Mouse (Mus musculus): ENCODE data around the gene Gipr.
A peak's percentile ranks its signal among the peaks of the same experiment; 100 is the strongest.

DNA sequence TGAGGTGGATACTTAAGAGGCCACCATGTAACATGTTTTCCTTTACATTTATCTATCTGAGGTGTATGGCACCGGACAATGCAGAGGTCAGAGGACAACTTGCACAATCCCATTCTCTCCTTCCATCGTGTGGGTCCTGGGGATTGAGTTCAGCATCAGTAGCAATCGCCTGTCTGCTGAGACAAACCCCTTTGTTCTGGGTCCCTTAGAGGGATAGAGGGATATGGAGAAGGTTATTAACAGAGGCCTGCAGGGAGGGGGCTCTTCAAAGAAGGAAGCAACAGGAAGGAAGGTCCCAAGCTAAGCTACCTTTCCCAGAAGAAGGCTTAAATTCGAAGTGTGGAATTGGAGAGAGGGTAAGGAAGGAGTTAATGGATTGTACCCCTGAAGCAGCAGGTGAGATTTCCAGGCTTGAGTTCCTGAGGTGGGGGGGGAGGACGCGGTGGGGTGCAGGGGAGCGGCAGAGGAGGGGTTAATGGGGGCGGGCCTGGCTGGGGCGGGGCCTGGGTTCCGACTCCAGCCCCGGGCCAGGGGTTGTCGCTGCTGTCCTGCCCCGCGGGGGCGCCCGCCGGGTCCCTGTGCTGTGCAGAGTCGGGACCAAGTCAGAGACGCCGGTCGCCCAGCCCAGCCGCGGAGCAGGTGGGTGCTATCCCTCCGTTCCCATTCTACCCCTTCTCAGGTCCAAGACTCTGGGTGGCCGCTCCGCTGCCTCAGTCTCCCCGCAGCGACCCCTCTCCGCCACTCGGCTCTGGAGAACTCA, 46.2 kb upstream of the Gipr start, which contains the start of gene Gpr4:
- 0 out of 2 replicates have a peak, but pooled peaks have one; percentile 12 for TF ChIP-seq CTCF (IDR thresholded peaks at IDR 0.05; ENCODE audit: low read depth, low read length)
- TF ChIP-seq POLR2A (IDR thresholded peaks at IDR 0.05; ENCODE audit: extremely low read depth, insufficient read depth, low read length), result no peak

All from liver, adult 2 months (tissue).